Comparison of ENCODE assay signal across 21 mouse cellular contexts in the genomic region with DNA sequence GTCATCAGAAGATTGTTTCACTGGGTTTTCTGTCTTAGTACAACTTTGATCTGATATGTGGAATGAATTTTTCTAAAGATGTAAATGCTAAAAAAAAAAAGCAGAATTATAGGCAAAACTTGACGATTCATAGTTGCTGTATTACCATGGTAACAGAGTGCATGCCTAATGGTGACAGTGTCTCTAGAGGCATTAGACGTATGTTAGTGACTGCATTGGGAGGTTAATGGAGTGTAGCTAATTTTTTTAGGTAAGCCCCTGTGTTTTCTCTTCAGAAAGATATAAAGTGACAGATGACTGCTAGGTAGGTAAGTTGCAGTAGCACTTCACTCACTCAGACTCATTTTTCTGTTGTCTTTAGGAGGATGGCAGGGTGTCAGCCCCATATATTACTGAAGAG. TPM values are rescaled to one million over a fixed set of nuclear protein-coding genes. Genes with fewer than 3 reads are reported as not detected.
DNase-seq lines count a peak whose midpoint lies in the region; ATAC-seq and TF ChIP-seq lines count a peak whose summit lies in the region.
"Had no signal": no experiment of that assay in that cellular context is flagged by ENCODE, and none has a peak within 500 bp of the region (broad histone marks: within the 10 kb centered on the region; RNA-seq: fewer than 3 reads in every experiment).

No protein-coding gene starts in this region.

- no peaks in the 10 kb centered on the region for H3K79me2 ChIP-seq in MEL (ENCODE audit: control insufficient read depth, insufficient read depth, low read length, poor library complexity)

- ATAC-seq in forebrain, embryonic 15.5 days (replicated peaks): 0 out of 2 replicates have a peak, but pooled peaks have one; percentile 38
- ATAC-seq in forebrain, embryonic 12.5 days (ENCODE audit: low FRiP score): no peak
- no peak for ATAC-seq in megakaryocyte progenitor cell, adult 5-6 weeks (replicated peaks; ENCODE audit: poor library complexity)
- ATAC-seq: activated CD4-positive, CD25-positive, alpha-beta regulatory T cell, adult 4 months; CD4-positive, CD25-positive, alpha-beta regulatory T cell, adult 4 months; intestine, postnatal 0 days had no signal

- no peak for TF ChIP-seq POLR2A in MEL (IDR thresholded peaks at IDR 0.05; ENCODE audit: control insufficient read depth in 1 of 2, insufficient read depth in 1 of 2, low read depth in 1 of 2, low read length in 2 of 2, poor library complexity in 1 of 2)
- no peak for TF ChIP-seq POLR2A in brain, embryonic 14.5 days (IDR thresholded peaks at IDR 0.05; ENCODE audit: borderline replicate concordance, extremely low read depth, insufficient read depth, insufficient read length, poor library complexity, severe bottlenecking)

- H3K36me3 ChIP-seq in forebrain, embryonic 15.5 days: peaks cover 67% of the 10 kb centered on the region
- peaks cover 70% of the 10 kb centered on the region for H3K36me3 ChIP-seq in forebrain, embryonic 12.5 days (replicated peaks)
- H3K36me3 ChIP-seq in MEL (ENCODE audit: control insufficient read depth in 1 of 2, insufficient read depth in 2 of 2, low read length in 2 of 2): peaks cover 0 to 42% of the 10 kb centered on the region in 2 experiments; a peak in 2 of 4 replicates

- TF ChIP-seq CTCF in MEL (IDR thresholded peaks at IDR 0.05 in 2 of 3, conservative IDR thresholded peaks at IDR 0.05 in 1 of 3; ENCODE audit: control insufficient read depth in 1 of 3, insufficient read depth in 1 of 3, low read depth in 2 of 3, low read length in 3 of 3, poor library complexity in 1 of 3, severe bottlenecking in 1 of 3): no peak
- no peak for TF ChIP-seq CTCF in brain, embryonic 14.5 days (IDR thresholded peaks at IDR 0.05; ENCODE audit: borderline replicate concordance, extremely low read depth, insufficient read depth, insufficient read length)

- H3K9ac ChIP-seq in forebrain, embryonic 15.5 days (replicated peaks): no peak overlapping the region
- H3K9ac ChIP-seq in forebrain, embryonic 12.5 days: no peak overlapping the region
- no peak overlapping the region for H3K9ac ChIP-seq in MEL (ENCODE audit: control insufficient read depth, low read depth, low read length, poor library complexity, severe bottlenecking)
- H3K9ac ChIP-seq: embryonic facial prominence, embryonic 12.5 days; embryonic facial prominence, embryonic 15.5 days; hindbrain, embryonic 12.5 days; hindbrain, embryonic 15.5 days had no signal

- no peak for TF ChIP-seq EP300 in MEL (IDR thresholded peaks at IDR 0.05; ENCODE audit: low read depth in 1 of 2, low read length in 2 of 2)

- H3K27ac ChIP-seq in forebrain, embryonic 15.5 days (replicated peaks): no peak overlapping the region
- H3K27ac ChIP-seq in forebrain, embryonic 12.5 days: no peak overlapping the region
- no peak overlapping the region for H3K27ac ChIP-seq in MEL (ENCODE audit: control insufficient read depth, low read depth, low read length)
- H3K27ac ChIP-seq: embryonic facial prominence, embryonic 12.5 days; embryonic facial prominence, embryonic 15.5 days; hindbrain, embryonic 12.5 days; hindbrain, embryonic 15.5 days had no signal

- H3K27me3 ChIP-seq in forebrain, embryonic 15.5 days: no peaks in the 10 kb centered on the region
- H3K27me3 ChIP-seq in forebrain, embryonic 12.5 days: no peaks in the 10 kb centered on the region
- H3K27me3 ChIP-seq in MEL (ENCODE audit: control insufficient read depth in 1 of 2, insufficient read depth in 2 of 2, low read length in 2 of 2): no peaks in the 10 kb centered on the region
- H3K27me3 ChIP-seq: embryonic facial prominence, embryonic 12.5 days; embryonic facial prominence, embryonic 15.5 days; hindbrain, embryonic 12.5 days; hindbrain, embryonic 15.5 days had no signal

- no peak for TF ChIP-seq RAD21 in MEL (IDR thresholded peaks at IDR 0.05; ENCODE audit: low read depth, low read length)

- DNase-seq in MEL (ENCODE audit: low read depth, low spot score): peak; percentile 23
- DNase-seq in brain, embryonic 14.5 days (ENCODE audit: low read depth): peak; percentile 31
- no peak for DNase-seq in urinary bladder, postnatal 4 days (ENCODE audit: low spot score in 2 of 2)
- DNase-seq: adrenal gland, adult 8-10 months; adrenal gland, postnatal 25 days; cerebellum, adult 2 months; cerebellum, adult 9-11 months; cerebellum, postnatal 25 days; gastrocnemius, postnatal 10 days; heart, adult 11 months had no signal

- 69% methylated on average over 2 of the region's 2 CpGs for WGBS in forebrain, embryonic 15.5 days
- 76% methylated on average over 2 of the region's 2 CpGs for WGBS in forebrain, embryonic 12.5 days

- H3K4me3 ChIP-seq in forebrain, embryonic 15.5 days: no peak overlapping the region
- no peak overlapping the region for H3K4me3 ChIP-seq in forebrain, embryonic 12.5 days (replicated peaks)
- no peak overlapping the region for H3K4me3 ChIP-seq in MEL (ENCODE audit: control insufficient read depth in 1 of 2, insufficient read depth in 1 of 2, low read depth in 2 of 2, low read length in 2 of 2)
- H3K4me3 ChIP-seq: embryonic facial prominence, embryonic 12.5 days; embryonic facial prominence, embryonic 15.5 days; hindbrain, embryonic 12.5 days; hindbrain, embryonic 15.5 days had no signal

- no peaks in the 10 kb centered on the region for H3K9me3 ChIP-seq in forebrain, embryonic 15.5 days
- no peaks in the 10 kb centered on the region for H3K9me3 ChIP-seq in forebrain, embryonic 12.5 days
- H3K9me3 ChIP-seq in MEL (replicated peaks; ENCODE audit: insufficient read depth, low read length): no peaks in the 10 kb centered on the region
- H3K9me3 ChIP-seq: embryonic facial prominence, embryonic 12.5 days; embryonic facial prominence, embryonic 15.5 days; hindbrain, embryonic 12.5 days; hindbrain, embryonic 15.5 days had no signal

- no peaks in the 10 kb centered on the region for H3K4me1 ChIP-seq in forebrain, embryonic 15.5 days
- H3K4me1 ChIP-seq in forebrain, embryonic 12.5 days: no peaks in the 10 kb centered on the region
- no peaks in the 10 kb centered on the region for H3K4me1 ChIP-seq in MEL (ENCODE audit: control insufficient read depth in 1 of 2, insufficient read depth in 2 of 2, low read length in 2 of 2)
- H3K4me1 ChIP-seq: embryonic facial prominence, embryonic 12.5 days; embryonic facial prominence, embryonic 15.5 days; hindbrain, embryonic 12.5 days; hindbrain, embryonic 15.5 days had no signal

- H3K4me2 ChIP-seq in forebrain, embryonic 15.5 days (replicated peaks): no peak overlapping the region
- no peak overlapping the region for H3K4me2 ChIP-seq in forebrain, embryonic 12.5 days
- H3K4me2 ChIP-seq: embryonic facial prominence, embryonic 12.5 days; embryonic facial prominence, embryonic 15.5 days; heart, embryonic 11.5 days; hindbrain, embryonic 12.5 days; hindbrain, embryonic 15.5 days had no signal

TF ChIP-seq in MEL, 35 proteins besides CTCF, POLR2A, EP300 and RAD21:
- TF ChIP-seq E2F4 (IDR thresholded peaks at IDR 0.05; ENCODE audit: borderline replicate concordance, low read depth, low read length) (no peak), NRF1 (IDR thresholded peaks at IDR 0.05; ENCODE audit: insufficient read depth, low read depth, low read length, poor library complexity, severe bottlenecking) (no peak), POLR2AphosphoS2 (IDR thresholded peaks at IDR 0.05; ENCODE audit: low read length) (0 out of 2 replicates have a peak, but pooled peaks have one; percentile 20)
TF ChIP-seq in MEL: peak in this region for 1.

RNA-seq across cellular contexts. Expression of gene Ube3c, which starts 37.5 kb away (rescaled TPM):
- 40.0 and 40.2 TPM in 2 replicates for polyA plus RNA-seq in forebrain, embryonic 15.5 days (2015; fragmentation: Nextera tagmentation; extraction: Ambion mirVana)
- polyA plus RNA-seq in forebrain, embryonic 12.5 days (2016; fragmentation: Nextera tagmentation; extraction: Ambion mirVana): 33.7 and 46.1 TPM in 2 replicates
- total RNA-seq in MEL (2012; rRNA removed): 39.6 and 39.9 TPM in 2 replicates
- 10 to 100 TPM in 1 of 2 experiments, not detected in 1; 34.7 TPM for polyA plus RNA-seq in MEL (2012; ENCODE audit: insufficient read depth in 1 of 2, insufficient read length in 2 of 2, low read depth in 1 of 2, low replicate concordance in 2 of 2, missing spikeins in 1 of 2)
- 38.1 and 43.4 TPM in 2 replicates for polyA plus RNA-seq in brain, embryonic 14.5 days (2012; rRNA removed)
- 26.3 and 28.3 TPM in 2 replicates for total RNA-seq in megakaryocyte progenitor cell, adult 5-6 weeks (2015)
- 27.2 and 33.3 TPM in 2 replicates for total RNA-seq in megakaryocyte progenitor cell, adult 5-6 weeks (2017)

Comparison
In these comparisons a context has a peak if more than half of its experiments do, and no peak if none do; other contexts are left out.
1. DNase-seq: peak in MEL (single experiment) and brain, embryonic 14.5 days (single experiment); none in urinary bladder, postnatal 4 days (0 of 2).